Mouse (Mus musculus) hindbrain, embryonic 10.5 days (tissue): ENCODE measurements around the gene Bbx. TPM values are rescaled to one million over a fixed set of nuclear protein-coding genes. Genes with fewer than 3 reads are reported as not detected.

Experiments
- DNase-seq: peaks from one replicate; pipeline ENCODE4 v3.0.0-alpha.2; 2017; ENCODE audit warnings: low spot score
- H3K27ac ChIP-seq: fragments of 300-500 bp; sonication (generic); 2 replicates; pipeline ENCODE4 v1.5.1; 2016; ENCODE audit warnings: mild to moderate bottlenecking, moderate library complexity
- H3K27me3 ChIP-seq: fragments of 300-500 bp; sonication (generic); 2 replicates; pipeline ENCODE4 v1.6.1; 2016; ENCODE audit warnings: mild to moderate bottlenecking; ENCODE audit not compliant: poor library complexity, insufficient read depth, severe bottlenecking
- H3K36me3 ChIP-seq: fragments of 300-500 bp; sonication (generic); 2 replicates; pipeline ENCODE4 v1.6.1; 2016; ENCODE audit warnings: mild to moderate bottlenecking, moderate library complexity
- H3K4me1 ChIP-seq: fragments of 300-500 bp; sonication (generic); replicated peaks from 2 replicates; pipeline ENCODE4 v1.6.1; 2016; ENCODE audit warnings: mild to moderate bottlenecking
- H3K4me3 ChIP-seq: fragments of 300-500 bp; sonication (generic); 2 replicates; pipeline ENCODE4 v1.5.1; 2016; ENCODE audit warnings: mild to moderate bottlenecking, moderate library complexity
- H3K9me3 ChIP-seq: fragments of 300-500 bp; sonication (generic); 2 replicates; pipeline ENCODE4 v1.6.1; 2016; ENCODE audit warnings: mild to moderate bottlenecking, moderate library complexity
- WGBS: fragments of 180-500 bp; shearing (Covaris S2); methylation state at CpG from one replicate; pipeline ENCODE4 v1.1.7; 2016; 5-methylcytosine and 5-hydroxymethylcytosine counted together
- polyA plus RNA-seq: library from polyadenylated mRNA; unstranded; fragments of >200 nt; fragmentation: Nextera tagmentation; extraction: Ambion mirVana; gene quantifications from 2 replicates; pipeline ENCODE4 v1.2.1, GENCODE M21; 2016

The Bbx gene
- polyA plus RNA-seq, 1 experiment from 2014 or later = 30.7 TPM

- 91% methylated on average over 2 of the region's 2 CpGs for WGBS
- Histone ChIP-seq H3K27me3 (no peaks in the 10 kb centered on the region), H3K36me3 (0 out of 2 replicates have a peak, but pooled peaks cover 5% of the 10 kb centered on the region), H3K27ac (no peak overlapping the region), H3K4me1 (no peaks in the 10 kb centered on the region), H3K9me3 (no peaks in the 10 kb centered on the region), H3K4me3 (no peak overlapping the region)
- no peak for DNase-seq
These were observed 102.5 kb downstream of the Bbx start for GRCm38 (mm10) chr16:50329684-50330083.

- H3K4me3 ChIP-seq = no peak overlapping the region
- H3K36me3 ChIP-seq = 0 out of 2 replicates have a peak, but pooled peaks cover 5% of the 10 kb centered on the region
- no peaks in the 10 kb centered on the region for H3K27me3 ChIP-seq
- no peak overlapping the region for H3K27ac ChIP-seq
- WGBS = 95% methylated on average over 2 of the region's 2 CpGs
- no peak for DNase-seq
- no peaks in the 10 kb centered on the region for H3K9me3 ChIP-seq
- no peaks in the 10 kb centered on the region for H3K4me1 ChIP-seq
These were observed 107.4 kb downstream of the Bbx start for GRCm38 (mm10) chr16:50324746-50325145.

- Histone ChIP-seq H3K36me3 (0 out of 2 replicates have a peak, but pooled peaks cover 5% of the 10 kb centered on the region), H3K27ac (no peak overlapping the region), H3K4me1 (no peaks in the 10 kb centered on the region), H3K4me3 (no peak overlapping the region), H3K9me3 (no peaks in the 10 kb centered on the region), H3K27me3 (no peaks in the 10 kb centered on the region)
- 91% methylated on average over 6 of the region's 6 CpGs for WGBS
- no peak for DNase-seq
These were observed 107.9 kb downstream of the Bbx start for GRCm38 (mm10) chr16:50324292-50324691.

GRCm38 (mm10) chr16:50321368-50321767 lies 110.8 kb downstream of the Bbx start:
- Histone ChIP-seq H3K27me3 (no peaks in the 10 kb centered on the region), H3K4me1 (no peaks in the 10 kb centered on the region), H3K4me3 (no peak overlapping the region), H3K27ac (no peak overlapping the region), H3K9me3 (no peaks in the 10 kb centered on the region), H3K36me3 (no peaks in the 10 kb centered on the region)
- DNase-seq = no peak
- 93% methylated on average over 3 of the region's 3 CpGs for WGBS

GRCm38 (mm10) chr16:50318255-50318654 lies 113.9 kb downstream of the Bbx start:
- Histone ChIP-seq H3K27ac (no peak overlapping the region), H3K4me1 (no peaks in the 10 kb centered on the region), H3K27me3 (no peaks in the 10 kb centered on the region), H3K36me3 (no peaks in the 10 kb centered on the region), H3K4me3 (no peak overlapping the region), H3K9me3 (no peaks in the 10 kb centered on the region)
- WGBS = 93% methylated on average over 3 of the region's 3 CpGs
- no peak for DNase-seq

GRCm38 (mm10) chr16:50315349-50315969 lies 116.7 kb downstream of the Bbx start:
- DNase-seq = no peak
- no peak overlapping the region for H3K27ac ChIP-seq
- H3K4me3 ChIP-seq = no peak overlapping the region
- H3K4me1 ChIP-seq = no peaks in the 10 kb centered on the region
- no peaks in the 10 kb centered on the region for H3K9me3 ChIP-seq
- H3K27me3 ChIP-seq = no peaks in the 10 kb centered on the region
- 88% methylated on average over 1 of the region's 1 CpGs for WGBS
- H3K36me3 ChIP-seq = no peaks in the 10 kb centered on the region

- no peak for DNase-seq
- Histone ChIP-seq H3K36me3 (no peaks in the 10 kb centered on the region), H3K4me1 (no peaks in the 10 kb centered on the region), H3K9me3 (no peaks in the 10 kb centered on the region), H3K4me3 (no peak overlapping the region), H3K27ac (no peak overlapping the region), H3K27me3 (no peaks in the 10 kb centered on the region)
- WGBS = 91% methylated on average over 4 of the region's 4 CpGs
These were observed 120.6 kb downstream of the Bbx start for GRCm38 (mm10) chr16:50311588-50311987.

GRCm38 (mm10) chr16:50309411-50310042 lies 122.7 kb downstream of the Bbx start:
- Histone ChIP-seq H3K4me1 (no peaks in the 10 kb centered on the region), H3K36me3 (no peaks in the 10 kb centered on the region), H3K27ac (no peak overlapping the region), H3K27me3 (no peaks in the 10 kb centered on the region), H3K9me3 (no peaks in the 10 kb centered on the region), H3K4me3 (no peak overlapping the region)
- 89% methylated on average over 9 of the region's 9 CpGs for whole genome bisulfite sequencing
- DNase-seq = no peak

GRCm38 (mm10) chr16:50308256-50308655 lies 123.9 kb downstream of the Bbx start:
- Histone ChIP-seq H3K9me3 (no peaks in the 10 kb centered on the region), H3K36me3 (no peaks in the 10 kb centered on the region), H3K27me3 (no peaks in the 10 kb centered on the region), H3K4me3 (no peak overlapping the region), H3K4me1 (no peaks in the 10 kb centered on the region), H3K27ac (no peak overlapping the region)
- 90% methylated on average over 6 of the region's 6 CpGs for WGBS
- DNase-seq = no peak

GRCm38 (mm10) chr16:50307231-50307630 lies 125.0 kb downstream of the Bbx start:
- no peak for DNase-seq
- Histone ChIP-seq H3K4me1 (no peaks in the 10 kb centered on the region), H3K9me3 (no peaks in the 10 kb centered on the region), H3K27ac (no peak overlapping the region), H3K36me3 (no peaks in the 10 kb centered on the region), H3K27me3 (no peaks in the 10 kb centered on the region), H3K4me3 (no peak overlapping the region)
- WGBS = 88% methylated on average over 4 of the region's 4 CpGs

GRCm38 (mm10) chr16:50306727-50307126 lies 125.5 kb downstream of the Bbx start:
- Histone ChIP-seq H3K36me3 (no peaks in the 10 kb centered on the region), H3K27me3 (no peaks in the 10 kb centered on the region), H3K4me3 (no peak overlapping the region), H3K4me1 (no peaks in the 10 kb centered on the region), H3K9me3 (no peaks in the 10 kb centered on the region), H3K27ac (no peak overlapping the region)
- no peak for DNase-seq

- WGBS = 93% methylated on average over 6 of the region's 6 CpGs
- H3K4me1 ChIP-seq = no peaks in the 10 kb centered on the region
- DNase-seq = no peak
- no peaks in the 10 kb centered on the region for H3K27me3 ChIP-seq
- H3K36me3 ChIP-seq = no peaks in the 10 kb centered on the region
- H3K4me3 ChIP-seq = no peak overlapping the region
- H3K27ac ChIP-seq = no peak overlapping the region
- no peaks in the 10 kb centered on the region for H3K9me3 ChIP-seq
These were observed 127.0 kb downstream of the Bbx start for GRCm38 (mm10) chr16:50305156-50305555.

GRCm38 (mm10) chr16:50302566-50302965 lies 129.6 kb downstream of the Bbx start:
- no peak for DNase-seq
- 91% methylated on average over 1 of the region's 1 CpGs for WGBS

More at GRCm38 (mm10) chr16:50302566-50302965, 129.6 kb downstream of the Bbx start:
- Histone ChIP-seq H3K27me3 (no peaks in the 10 kb centered on the region), H3K27ac (no peak overlapping the region), H3K4me1 (no peaks in the 10 kb centered on the region), H3K9me3 (no peaks in the 10 kb centered on the region), H3K4me3 (no peak overlapping the region), H3K36me3 (no peaks in the 10 kb centered on the region)
